Mouse (Mus musculus): ENCODE results near the gene Ndufs8. TPM values are rescaled to one million over a fixed set of nuclear protein-coding genes. Genes with fewer than 3 reads are reported as not detected.

The Ndufs8 gene
- polyA plus RNA-seq, 1 experiment from 2014 or later, result 279 TPM

DNA sequence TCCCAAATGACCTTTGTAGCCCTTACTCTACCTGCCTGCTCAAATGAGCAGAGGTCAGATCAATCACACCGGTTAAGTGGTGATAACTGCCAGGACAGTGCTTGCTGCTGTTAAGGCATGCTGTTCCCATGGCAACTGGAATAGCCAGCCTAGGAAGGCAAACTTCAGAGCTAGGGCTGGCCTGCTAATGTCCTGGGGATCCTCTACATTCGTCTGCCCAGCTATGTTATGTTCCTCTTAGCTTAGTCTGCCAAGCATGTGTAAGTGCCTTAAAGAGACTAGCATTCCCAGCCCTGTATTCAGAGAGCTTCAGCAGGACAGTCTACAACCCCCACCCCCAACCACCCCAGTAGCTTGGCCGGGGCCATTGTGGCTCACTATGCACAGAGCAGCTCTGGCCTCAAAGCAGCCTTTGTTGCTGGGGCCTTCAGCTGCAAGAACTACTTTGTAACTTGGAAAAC, 17.4 kb downstream of the Ndufs8 start:
- H3K27ac ChIP-seq, result peak overlapping the region; percentile 72
- DNase-seq (ENCODE audit: low spot score), result peak; percentile 31
- no peak overlapping the region for H3K4me3 ChIP-seq
- H3K9me3 ChIP-seq, result no peaks in the 10 kb centered on the region
- H3K27me3 ChIP-seq (ENCODE audit: insufficient read depth, poor library complexity, severe bottlenecking), result no peaks in the 10 kb centered on the region
- WGBS, result 28% methylated on average over 3 of the region's 3 CpGs
- H3K4me1 ChIP-seq (replicated peaks), result peaks cover 28% of the 10 kb centered on the region
- peaks cover 78% of the 10 kb centered on the region for H3K36me3 ChIP-seq

- WGBS, result 87% methylated on average over 2 of the region's 2 CpGs
- no peak overlapping the region for H3K4me3 ChIP-seq
- DNase-seq (ENCODE audit: low spot score), result no peak
- H3K36me3 ChIP-seq, result peaks cover 86% of the 10 kb centered on the region
- H3K27me3 ChIP-seq (ENCODE audit: insufficient read depth, poor library complexity, severe bottlenecking), result no peaks in the 10 kb centered on the region
- H3K27ac ChIP-seq, result no peak overlapping the region
- no peaks in the 10 kb centered on the region for H3K9me3 ChIP-seq
- H3K4me1 ChIP-seq (replicated peaks), result peaks cover 28% of the 10 kb centered on the region
Measured at GRCm38 (mm10) chr19:3894294-3894693, 18.3 kb downstream of the Ndufs8 start.

GRCm38 (mm10) chr19:3893545-3894116, 18.9 kb downstream of the Ndufs8 start:
- Histone ChIP-seq H3K4me1 (replicated peaks) (peaks cover 28% of the 10 kb centered on the region), H3K27me3 (ENCODE audit: insufficient read depth, poor library complexity, severe bottlenecking) (no peaks in the 10 kb centered on the region), H3K36me3 (peaks cover 92% of the 10 kb centered on the region), H3K4me3 (no peak overlapping the region), H3K9me3 (no peaks in the 10 kb centered on the region), H3K27ac (no peak overlapping the region)
- no peak for DNase-seq (ENCODE audit: low spot score)
- WGBS, result 91% methylated on average over 4 of the region's 4 CpGs

DNA sequence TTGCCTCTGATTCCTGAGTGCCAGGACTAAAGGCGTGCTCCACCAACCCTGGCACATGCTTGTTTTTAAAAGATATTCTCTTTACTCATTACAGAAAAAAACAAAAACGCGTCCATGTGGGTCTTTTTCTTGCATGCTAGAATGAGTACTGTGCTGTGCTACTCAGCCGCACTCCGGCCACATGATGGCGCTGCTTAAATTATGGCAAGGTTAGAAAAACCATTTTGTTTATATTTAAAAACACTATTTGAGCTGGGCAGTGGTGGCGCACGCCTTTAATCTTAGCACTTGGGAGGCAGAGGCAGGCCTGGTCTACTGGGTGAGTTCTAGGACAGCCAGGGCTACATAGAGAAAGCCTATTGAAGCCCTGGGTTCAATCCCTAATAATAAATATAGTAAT, 22.4 kb downstream of the Ndufs8 start:
- Histone ChIP-seq H3K27me3 (ENCODE audit: insufficient read depth, poor library complexity, severe bottlenecking) (no peaks in the 10 kb centered on the region), H3K4me1 (replicated peaks) (peaks cover 10% of the 10 kb centered on the region), H3K4me3 (no peak overlapping the region), H3K36me3 (peaks cover 95% of the 10 kb centered on the region), H3K27ac (no peak overlapping the region), H3K9me3 (no peaks in the 10 kb centered on the region)
- DNase-seq (ENCODE audit: low spot score), result no peak
- WGBS, result 86% methylated on average over 8 of the region's 8 CpGs

- Histone ChIP-seq H3K4me1 (replicated peaks) (no peaks in the 10 kb centered on the region), H3K4me3 (no peak overlapping the region), H3K27ac (no peak overlapping the region), H3K36me3 (peaks cover 95% of the 10 kb centered on the region), H3K27me3 (ENCODE audit: insufficient read depth, poor library complexity, severe bottlenecking) (no peaks in the 10 kb centered on the region), H3K9me3 (no peaks in the 10 kb centered on the region)
- WGBS, result 92% methylated on average over 5 of the region's 5 CpGs
- DNase-seq (ENCODE audit: low spot score), result no peak
Measured at GRCm38 (mm10) chr19:3889096-3889495, 23.5 kb downstream of the Ndufs8 start.

GRCm38 (mm10) chr19:3884325-3884990, 28.1 kb downstream of the Ndufs8 start:
- Histone ChIP-seq H3K9me3 (no peaks in the 10 kb centered on the region), H3K4me1 (replicated peaks) (no peaks in the 10 kb centered on the region), H3K27ac (no peak overlapping the region), H3K36me3 (peaks cover 63% of the 10 kb centered on the region), H3K27me3 (ENCODE audit: insufficient read depth, poor library complexity, severe bottlenecking) (no peaks in the 10 kb centered on the region), H3K4me3 (no peak overlapping the region)
- WGBS, result 87% methylated on average over 6 of the region's 6 CpGs
- no peak for DNase-seq (ENCODE audit: low spot score)

GRCm38 (mm10) chr19:3882214-3882613, 30.4 kb downstream of the Ndufs8 start:
- Histone ChIP-seq H3K27me3 (ENCODE audit: insufficient read depth, poor library complexity, severe bottlenecking) (no peaks in the 10 kb centered on the region), H3K9me3 (no peaks in the 10 kb centered on the region), H3K36me3 (peaks cover 55% of the 10 kb centered on the region), H3K4me1 (replicated peaks) (no peaks in the 10 kb centered on the region), H3K4me3 (no peak overlapping the region), H3K27ac (no peak overlapping the region)
- WGBS, result 85% methylated on average over 4 of the region's 4 CpGs
- DNase-seq (ENCODE audit: low spot score), result no peak

DNA sequence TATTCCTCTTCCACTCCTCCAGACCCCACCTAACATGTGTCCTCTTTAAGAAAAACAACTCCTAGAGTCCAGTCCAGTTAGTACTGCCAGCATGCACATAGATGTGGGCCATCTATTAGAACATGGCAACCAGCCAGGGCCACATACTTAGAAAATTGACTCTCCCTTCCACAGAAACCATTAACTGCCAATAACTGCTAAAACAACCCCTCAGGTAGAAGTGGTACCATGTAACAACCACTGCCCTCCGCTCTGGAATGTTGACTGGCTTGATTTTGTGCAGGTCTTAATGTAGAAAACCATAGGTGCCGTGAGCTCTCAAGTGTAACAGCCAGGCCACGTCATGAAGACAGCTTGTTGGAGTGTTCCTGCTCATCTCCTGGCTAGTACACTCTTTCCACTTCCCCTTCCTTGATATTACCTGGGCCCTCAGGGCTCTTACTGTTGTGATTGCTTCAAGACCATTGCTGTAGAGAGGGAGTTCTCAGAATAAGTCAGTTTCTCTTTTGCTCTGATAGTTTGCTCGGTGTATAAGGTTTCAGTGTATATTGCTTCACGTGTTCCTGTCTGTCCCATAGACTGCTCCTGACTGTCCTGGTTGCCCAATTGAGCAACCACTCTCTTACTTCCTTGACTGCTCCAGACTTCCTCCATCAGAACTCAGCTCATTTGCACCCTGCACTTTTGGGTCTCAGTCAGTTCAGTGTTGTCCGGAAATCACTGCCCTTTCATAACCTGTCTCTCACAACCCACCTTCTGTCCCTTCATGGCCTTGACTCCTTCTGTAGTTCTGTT, 32.3 kb downstream of the Ndufs8 start:
- no peaks in the 10 kb centered on the region for H3K9me3 ChIP-seq
- peaks cover 51% of the 10 kb centered on the region for H3K36me3 ChIP-seq
- H3K4me1 ChIP-seq (replicated peaks), result no peaks in the 10 kb centered on the region
- H3K27me3 ChIP-seq (ENCODE audit: insufficient read depth, poor library complexity, severe bottlenecking), result no peaks in the 10 kb centered on the region
- no peak for DNase-seq (ENCODE audit: low spot score)
- H3K4me3 ChIP-seq, result no peak overlapping the region
- WGBS, result 93% methylated on average over 6 of the region's 6 CpGs
- H3K27ac ChIP-seq, result no peak overlapping the region

DNA sequence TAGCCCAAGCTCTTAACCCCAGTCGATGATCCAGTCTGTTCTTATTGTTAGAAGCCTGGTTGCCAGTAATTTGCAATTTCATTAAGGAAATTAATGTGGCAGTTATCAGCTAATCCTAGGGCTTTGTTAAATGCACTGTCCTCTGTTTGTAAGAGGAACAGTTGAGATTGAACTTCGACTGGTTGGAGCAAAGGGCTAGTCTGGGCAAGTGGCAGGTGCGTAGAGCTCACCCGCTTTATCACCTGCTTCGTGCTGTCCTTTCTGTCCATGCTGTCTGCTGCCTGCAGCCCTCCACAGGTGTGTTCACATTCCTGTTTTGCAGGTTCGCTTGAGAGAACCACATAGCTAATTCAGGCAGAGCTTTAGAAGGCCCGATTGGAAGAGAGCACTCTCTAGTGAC, 37.5 kb downstream of the Ndufs8 start:
- Histone ChIP-seq H3K36me3 (peaks cover 32% of the 10 kb centered on the region), H3K4me3 (no peak overlapping the region), H3K9me3 (no peaks in the 10 kb centered on the region), H3K27ac (no peak overlapping the region), H3K27me3 (ENCODE audit: insufficient read depth, poor library complexity, severe bottlenecking) (no peaks in the 10 kb centered on the region), H3K4me1 (replicated peaks) (no peaks in the 10 kb centered on the region)
- WGBS, result 89% methylated on average over 7 of the region's 7 CpGs
- no peak for DNase-seq (ENCODE audit: low spot score)

DNA sequence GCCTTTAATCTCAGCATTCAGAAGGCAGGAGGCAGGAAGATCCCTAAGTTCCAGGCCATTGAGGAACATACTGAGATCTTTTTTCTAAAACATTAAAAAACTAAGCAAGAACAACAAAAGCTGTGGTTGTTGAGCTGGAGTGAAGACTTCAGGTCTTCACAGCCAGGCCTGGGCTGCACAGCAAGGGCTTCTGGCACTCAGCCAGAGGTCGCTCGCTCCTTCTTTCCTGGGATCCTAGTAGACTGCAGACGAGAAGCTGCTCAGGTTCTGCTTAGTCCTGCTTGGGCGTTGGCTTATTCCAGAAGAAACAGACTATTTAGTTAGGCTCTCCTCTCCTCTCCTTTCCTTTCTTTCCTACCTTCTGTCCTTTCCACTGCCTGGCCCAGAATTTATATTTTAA, 40.2 kb downstream of the Ndufs8 start:
- no peaks in the 10 kb centered on the region for H3K27me3 ChIP-seq (ENCODE audit: insufficient read depth, poor library complexity, severe bottlenecking)
- 85% methylated on average over 4 of the region's 4 CpGs for WGBS
- no peak for DNase-seq (ENCODE audit: low spot score)
- no peak overlapping the region for H3K27ac ChIP-seq
- no peak overlapping the region for H3K4me3 ChIP-seq
- no peaks in the 10 kb centered on the region for H3K9me3 ChIP-seq
- peaks cover 23% of the 10 kb centered on the region for H3K36me3 ChIP-seq
- no peaks in the 10 kb centered on the region for H3K4me1 ChIP-seq (replicated peaks)

GRCm38 (mm10) chr19:3871468-3871867, 41.1 kb downstream of the Ndufs8 start:
- Histone ChIP-seq H3K9me3 (no peaks in the 10 kb centered on the region), H3K27me3 (ENCODE audit: insufficient read depth, poor library complexity, severe bottlenecking) (no peaks in the 10 kb centered on the region), H3K27ac (no peak overlapping the region), H3K36me3 (peaks cover 26% of the 10 kb centered on the region), H3K4me1 (replicated peaks) (no peaks in the 10 kb centered on the region), H3K4me3 (no peak overlapping the region)
- DNase-seq (ENCODE audit: low spot score), result no peak

- Histone ChIP-seq H3K36me3 (peaks cover 42% of the 10 kb centered on the region), H3K9me3 (peaks cover 13% of the 10 kb centered on the region; the same call in 1 of the 2 replicates), H3K27ac (no peak overlapping the region), H3K27me3 (ENCODE audit: insufficient read depth, poor library complexity, severe bottlenecking) (no peaks in the 10 kb centered on the region), H3K4me1 (replicated peaks) (no peaks in the 10 kb centered on the region), H3K4me3 (no peak overlapping the region)
- 98% methylated on average over 1 of the region's 1 CpGs for WGBS
- DNase-seq (ENCODE audit: low spot score), result no peak
Measured at GRCm38 (mm10) chr19:3868290-3868689, 44.3 kb downstream of the Ndufs8 start.

GRCm38 (mm10) chr19:3864960-3865359, 47.6 kb downstream of the Ndufs8 start:
- DNase-seq (ENCODE audit: low spot score), result no peak
- Histone ChIP-seq H3K4me3 (no peak overlapping the region), H3K27me3 (ENCODE audit: insufficient read depth, poor library complexity, severe bottlenecking) (no peaks in the 10 kb centered on the region), H3K9me3 (peaks cover 13% of the 10 kb centered on the region; the same call in 1 of the 2 replicates), H3K4me1 (replicated peaks) (no peaks in the 10 kb centered on the region), H3K27ac (no peak overlapping the region), H3K36me3 (peaks cover 46% of the 10 kb centered on the region)
- WGBS, result 78% methylated on average over 2 of the region's 2 CpGs

All from hindbrain, embryonic 10.5 days (tissue).